ENCODE assay signal across 8 mouse cellular contexts in the genomic region with DNA sequence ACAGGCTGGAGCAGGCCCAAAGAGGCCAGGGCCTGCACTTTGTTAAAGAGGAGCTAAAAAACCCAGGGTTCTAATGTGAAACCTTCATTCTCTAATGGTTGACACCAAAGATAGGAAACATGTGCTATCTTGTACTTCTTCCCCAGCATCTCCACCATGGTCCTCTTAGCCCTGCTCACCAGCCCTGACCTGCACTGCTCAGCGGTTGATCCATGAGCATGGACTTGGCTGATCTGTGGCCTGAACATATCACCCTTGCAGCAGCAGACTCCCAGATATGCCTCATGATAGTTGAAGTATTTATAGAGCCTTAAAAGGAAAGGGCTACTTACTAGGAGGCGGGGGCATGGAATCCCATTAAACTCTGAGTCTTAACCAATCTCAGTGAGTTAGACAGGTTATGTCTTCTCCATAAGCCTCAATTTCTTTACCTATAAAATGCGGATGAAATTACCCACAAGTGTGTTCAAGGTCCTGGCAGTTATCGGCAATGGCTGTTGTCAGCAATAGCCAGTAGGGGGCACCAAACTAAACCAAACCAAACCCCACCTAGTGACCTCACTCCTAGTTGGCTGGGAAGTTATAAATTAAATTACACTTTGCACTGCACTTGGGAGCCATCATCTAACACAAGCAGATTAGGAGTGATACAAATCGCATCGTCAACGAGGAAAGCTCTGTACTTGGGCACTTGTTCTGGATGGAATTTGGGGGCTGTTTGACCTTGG. TPM values are rescaled to one million over a fixed set of nuclear protein-coding genes. Genes with fewer than 3 reads are reported as not detected.
DNase-seq lines count a peak whose midpoint lies in the region; ATAC-seq and TF ChIP-seq lines count a peak whose summit lies in the region.

No protein-coding gene starts in this region.

- no peak overlapping the region for H3K27ac ChIP-seq in embryonic facial prominence, embryonic 14.5 days (replicated peaks; ENCODE audit: low read depth, low read length)
- H3K27ac ChIP-seq in kidney, adult 2 months (ENCODE audit: insufficient read depth, low read depth, low read length) = no peak overlapping the region
- no peak overlapping the region for H3K27ac ChIP-seq in limb, embryonic 11.5 days (replicated peaks; ENCODE audit: low read depth, low read length)
- peak overlapping the region; percentile 79 for H3K27ac ChIP-seq in midbrain, embryonic 14.5 days (replicated peaks; ENCODE audit: low read depth, low read length)

- H3K27me3 ChIP-seq in C2C12 (ENCODE audit: control insufficient read depth, insufficient read depth, insufficient read length) = peaks cover 6% of the 10 kb centered on the region
- peaks cover 22% of the 10 kb centered on the region for H3K27me3 ChIP-seq in embryonic facial prominence, embryonic 14.5 days (replicated peaks; ENCODE audit: control insufficient read depth, insufficient read depth, low read length)
- H3K27me3 ChIP-seq in kidney, adult 2 months (replicated peaks; ENCODE audit: control insufficient read depth, insufficient read depth, low read length) = no peaks in the 10 kb centered on the region
- 0 out of 2 replicates have a peak, but pooled peaks cover 2% of the 10 kb centered on the region for H3K27me3 ChIP-seq in limb, embryonic 11.5 days (ENCODE audit: control insufficient read depth, insufficient read depth, low read length)
- no peaks in the 10 kb centered on the region for H3K27me3 ChIP-seq in midbrain, embryonic 14.5 days (ENCODE audit: control insufficient read depth, insufficient read depth, low read length)

- no peaks in the 10 kb centered on the region for H3K4me1 ChIP-seq in embryonic facial prominence, embryonic 14.5 days (ENCODE audit: control insufficient read depth, insufficient read depth, low read length)
- H3K4me1 ChIP-seq in kidney, adult 2 months (ENCODE audit: control insufficient read depth, insufficient read depth, low read length) = peaks cover 6% of the 10 kb centered on the region; the same call in 1 of the 2 replicates
- 0 out of 2 replicates have a peak, but pooled peaks cover 2% of the 10 kb centered on the region for H3K4me1 ChIP-seq in limb, embryonic 11.5 days (ENCODE audit: control insufficient read depth, insufficient read depth, low read length)
- peaks cover 4% of the 10 kb centered on the region for H3K4me1 ChIP-seq in midbrain, embryonic 14.5 days (ENCODE audit: control insufficient read depth, insufficient read depth, low read length)

- TF ChIP-seq CTCF in C2C12 (IDR thresholded peaks at IDR 0.05; ENCODE audit: control insufficient read depth, insufficient read depth, insufficient read length) = peak; percentile 59
- peak; percentile 78 for TF ChIP-seq CTCF in kidney, adult 2 months (conservative IDR thresholded peaks at IDR 0.05; ENCODE audit: insufficient read depth, insufficient read length, low read depth, low read length)

- peak; percentile 59 to 77 for DNase-seq in adrenal gland, postnatal 36 days
- peak; percentile 89 for DNase-seq in embryonic facial prominence, embryonic 14.5 days (ENCODE audit: low spot score)
- peak; percentile 43 to 64 for DNase-seq in heart, adult 9 months (ENCODE audit: low spot score in 2 of 2)
- DNase-seq in kidney, adult 2 months = peak; percentile 85
- peak; percentile 83 for DNase-seq in limb, embryonic 11.5 days (ENCODE audit: low spot score)
- DNase-seq in midbrain, embryonic 14.5 days = peak; percentile 93
- DNase-seq in spleen, postnatal 36 days (ENCODE audit: low spot score in 2 of 2) = peak; percentile 52 to 62

- H3K79me3 ChIP-seq in C2C12 (ENCODE audit: low read depth) = no peaks in the 10 kb centered on the region

- H3K36me3 ChIP-seq in C2C12 (ENCODE audit: control insufficient read depth, insufficient read depth) = no peaks in the 10 kb centered on the region
- no peaks in the 10 kb centered on the region for H3K36me3 ChIP-seq in embryonic facial prominence, embryonic 14.5 days (ENCODE audit: control insufficient read depth, insufficient read depth, low read length)
- no peaks in the 10 kb centered on the region for H3K36me3 ChIP-seq in kidney, adult 2 months (ENCODE audit: control insufficient read depth, insufficient read depth, low read length)
- H3K36me3 ChIP-seq in limb, embryonic 11.5 days (ENCODE audit: control insufficient read depth, insufficient read depth, low read length) = no peaks in the 10 kb centered on the region
- no peaks in the 10 kb centered on the region for H3K36me3 ChIP-seq in midbrain, embryonic 14.5 days (ENCODE audit: control insufficient read depth, insufficient read depth, low read length)

- H3K9me3 ChIP-seq in embryonic facial prominence, embryonic 14.5 days (ENCODE audit: control insufficient read depth, low read length) = no peaks in the 10 kb centered on the region
- no peaks in the 10 kb centered on the region for H3K9me3 ChIP-seq in limb, embryonic 11.5 days (ENCODE audit: control insufficient read depth, low read length)
- H3K9me3 ChIP-seq in midbrain, embryonic 14.5 days (ENCODE audit: control insufficient read depth, low read length) = no peaks in the 10 kb centered on the region

- ATAC-seq in embryonic facial prominence, embryonic 14.5 days (ENCODE audit: low read depth) = peak; percentile 77
- no peak for ATAC-seq in limb, embryonic 11.5 days (ENCODE audit: insufficient number of reproducible peaks, low FRiP score, low TSS enrichment, low read depth)
- peak; percentile 76 for ATAC-seq in midbrain, embryonic 14.5 days (ENCODE audit: low FRiP score, low TSS enrichment)

- TF ChIP-seq POLR2A in kidney, adult 2 months (IDR thresholded peaks at IDR 0.05; ENCODE audit: low read depth, low read length) = no peak

- peak overlapping the region; percentile 48 for H3K9ac ChIP-seq in embryonic facial prominence, embryonic 14.5 days (ENCODE audit: low read depth, low read length)
- no peak overlapping the region for H3K9ac ChIP-seq in limb, embryonic 11.5 days (ENCODE audit: low read length)
- peak overlapping the region; percentile 70 for H3K9ac ChIP-seq in midbrain, embryonic 14.5 days (replicated peaks; ENCODE audit: low read length)

- no peaks in the 10 kb centered on the region for H3K79me2 ChIP-seq in C2C12 (ENCODE audit: control insufficient read depth, insufficient read depth)

- H3K4me2 ChIP-seq in embryonic facial prominence, embryonic 14.5 days (ENCODE audit: low read depth, low read length) = peak overlapping the region; percentile 54
- peak overlapping the region; percentile 41 for H3K4me2 ChIP-seq in limb, embryonic 11.5 days (ENCODE audit: low read depth, severe bottlenecking)
- peak overlapping the region; percentile 61 for H3K4me2 ChIP-seq in midbrain, embryonic 14.5 days (ENCODE audit: low read length)

- WGBS in embryonic facial prominence, embryonic 14.5 days = 11% methylated on average over 7 of the region's 7 CpGs
- 6% methylated on average over 7 of the region's 7 CpGs for WGBS in kidney, adult 2 months
- 6% methylated on average over 7 of the region's 7 CpGs for WGBS in limb, embryonic 11.5 days
- WGBS in midbrain, embryonic 14.5 days = 10% methylated on average over 7 of the region's 7 CpGs

- no peak overlapping the region for H3K4me3 ChIP-seq in C2C12 (ENCODE audit: insufficient read depth, poor library complexity, severe bottlenecking)
- H3K4me3 ChIP-seq in embryonic facial prominence, embryonic 14.5 days (ENCODE audit: low read depth, low read length) = peak overlapping the region; percentile 23
- H3K4me3 ChIP-seq in kidney, adult 2 months (ENCODE audit: insufficient read depth, low read depth, low read length) = peak overlapping the region; percentile 9; the same call in 1 of the 2 replicates
- H3K4me3 ChIP-seq in limb, embryonic 11.5 days (ENCODE audit: low read depth, low read length) = no peak overlapping the region
- peak overlapping the region; percentile 39 for H3K4me3 ChIP-seq in midbrain, embryonic 14.5 days (replicated peaks; ENCODE audit: low read depth, low read length)

- H3ac ChIP-seq in C2C12 (ENCODE audit: control insufficient read depth, insufficient read length, low read depth) = no peak overlapping the region

TF ChIP-seq in C2C12, 6 proteins besides CTCF, POLR2A, EP300 and RAD21:
- TF ChIP-seq USF1 (IDR thresholded peaks at IDR 0.05; ENCODE audit: low read depth) = no peak
- TF ChIP-seq MAX (IDR thresholded peaks at IDR 0.05) = no peak
- TF ChIP-seq MYOG (IDR thresholded peaks at IDR 0.05; ENCODE audit: control insufficient read depth, extremely low read depth, insufficient read length) = no peak
- TF ChIP-seq MYOD1 (IDR thresholded peaks at IDR 0.05; ENCODE audit: control insufficient read depth, insufficient read length, low read depth) = no peak
- TF ChIP-seq CEBPB (IDR thresholded peaks at IDR 0.05; ENCODE audit: low read depth) = no peak
- no peak for TF ChIP-seq FOSL1 (IDR thresholded peaks at IDR 0.05; ENCODE audit: insufficient read depth, low read length, poor library complexity, severe bottlenecking)

RNA-seq across cellular contexts. Expression of gene Xpa, which starts 5.9 kb away (rescaled TPM):
- polyA plus RNA-seq in C2C12 (2012; fragmentation: generic; extraction: Trizol) = 11.5 TPM
- total RNA-seq in adrenal gland, postnatal 36 days (2021) = 10 to 100 TPM; 14.1 to 18.3 TPM
- polyA plus RNA-seq in embryonic facial prominence, embryonic 14.5 days (2014; fragmentation: Nextera tagmentation; extraction: Ambion mirVana) = 21.0 and 26.0 TPM in 2 replicates
- polyA plus RNA-seq in kidney, adult 2 months (2012; rRNA removed) = 16.0 and 26.5 TPM in 2 replicates
- polyA plus RNA-seq in limb, embryonic 11.5 days (2014; fragmentation: Nextera tagmentation; extraction: Ambion mirVana) = 26.1 and 27.3 TPM in 2 replicates
- 33.3 and 34.5 TPM in 2 replicates for polyA plus RNA-seq in midbrain, embryonic 14.5 days (2014; fragmentation: Nextera tagmentation; extraction: Ambion mirVana)

Comparison
In these comparisons a context has a peak if more than half of its experiments do, and no peak if none do; other contexts are left out.
1. H3K4me3 ChIP-seq: peak in embryonic facial prominence, embryonic 14.5 days (single experiment), kidney, adult 2 months (single experiment) and midbrain, embryonic 14.5 days (single experiment); none in C2C12 (single experiment) and limb, embryonic 11.5 days (single experiment).
2. Peak in every context shown above with its lines, with median percentiles within 50 percentile points of each other: DNase-seq and H3K4me2 ChIP-seq.